Comparison of ENCODE assay signal across 15 mouse cellular contexts in genomic region chr17:80096720-80097114, GRCm38 (mm10). TPM values are rescaled to one million over a fixed set of nuclear protein-coding genes. Genes with fewer than 3 reads are reported as not detected.
DNase-seq lines count a peak whose midpoint lies in the region; ATAC-seq and TF ChIP-seq lines count a peak whose summit lies in the region.
"Had no signal": no experiment of that assay in that cellular context is flagged by ENCODE, and none has a peak within 500 bp of the region (broad histone marks: within the 10 kb centered on the region; RNA-seq: fewer than 3 reads in every experiment).

No protein-coding gene starts in this region.

- H3K4me1 ChIP-seq in hindbrain, embryonic 10.5 days (replicated peaks): peaks cover 19% of the 10 kb centered on the region
- peaks cover 19% of the 10 kb centered on the region for H3K4me1 ChIP-seq in hindbrain, embryonic 13.5 days (replicated peaks)
- H3K4me1 ChIP-seq in kidney, postnatal 0 days (replicated peaks; ENCODE audit: insufficient read depth, low read length): 0 out of 2 replicates have a peak, but pooled peaks cover 5% of the 10 kb centered on the region
- H3K4me1 ChIP-seq in lung, embryonic 15.5 days: 0 out of 2 replicates have a peak, but pooled peaks cover 9% of the 10 kb centered on the region
- no peaks in the 10 kb centered on the region for H3K4me1 ChIP-seq in lung, adult 2 months (ENCODE audit: control insufficient read depth, insufficient read depth, low read length)
- peaks cover 15% of the 10 kb centered on the region for H3K4me1 ChIP-seq in testis, adult 2 months (ENCODE audit: control insufficient read depth, insufficient read depth, low read length)

- H3K27me3 ChIP-seq in hindbrain, embryonic 10.5 days (ENCODE audit: insufficient read depth, poor library complexity, severe bottlenecking): peaks cover 3% of the 10 kb centered on the region
- H3K27me3 ChIP-seq in hindbrain, embryonic 13.5 days: no peaks in the 10 kb centered on the region
- no peaks in the 10 kb centered on the region for H3K27me3 ChIP-seq in kidney, postnatal 0 days (ENCODE audit: insufficient read depth, low read length)
- H3K27me3 ChIP-seq in lung, embryonic 15.5 days: no peaks in the 10 kb centered on the region
- H3K27me3 ChIP-seq in testis, adult 2 months (ENCODE audit: control insufficient read depth, insufficient read depth, low read length): no peaks in the 10 kb centered on the region
- H3K27me3 ChIP-seq: forebrain, embryonic 13.5 days; hindbrain, embryonic 12.5 days; neural tube, embryonic 12.5 days had no signal

- H3K9me3 ChIP-seq in hindbrain, embryonic 10.5 days: no peaks in the 10 kb centered on the region
- no peaks in the 10 kb centered on the region for H3K9me3 ChIP-seq in hindbrain, embryonic 13.5 days
- H3K9me3 ChIP-seq in kidney, postnatal 0 days (replicated peaks; ENCODE audit: low read length): no peaks in the 10 kb centered on the region
- no peaks in the 10 kb centered on the region for H3K9me3 ChIP-seq in lung, embryonic 15.5 days
- H3K9me3 ChIP-seq: forebrain, embryonic 13.5 days; hindbrain, embryonic 12.5 days; liver, embryonic 13.5 days; midbrain, embryonic 10.5 days; neural tube, embryonic 12.5 days had no signal

- WGBS in hindbrain, embryonic 10.5 days: 89% methylated on average over 8 of the region's 8 CpGs
- 85% methylated on average over 8 of the region's 8 CpGs for WGBS in hindbrain, embryonic 13.5 days
- WGBS in kidney, postnatal 0 days: 71% methylated on average over 8 of the region's 8 CpGs
- WGBS in lung, embryonic 15.5 days: 73% methylated on average over 8 of the region's 8 CpGs
- WGBS in lung, adult 2 months: 80% methylated on average over 8 of the region's 8 CpGs

- H3K4me3 ChIP-seq in hindbrain, embryonic 10.5 days: no peak overlapping the region
- H3K4me3 ChIP-seq in hindbrain, embryonic 13.5 days: no peak overlapping the region
- no peak overlapping the region for H3K4me3 ChIP-seq in kidney, postnatal 0 days (replicated peaks; ENCODE audit: low read depth, low read length)
- H3K4me3 ChIP-seq in lung, embryonic 15.5 days: peak overlapping the region; percentile 20; the same call in 1 of the 2 replicates
- no peak overlapping the region for H3K4me3 ChIP-seq in lung, adult 2 months (replicated peaks; ENCODE audit: extremely low read depth, low read depth, low read length)
- H3K4me3 ChIP-seq in testis, adult 2 months (ENCODE audit: control insufficient read depth, low read depth, low read length): peak overlapping the region; percentile 97
- H3K4me3 ChIP-seq: hindbrain, embryonic 12.5 days; liver, embryonic 13.5 days; myocyte; neural tube, embryonic 12.5 days had no signal

- no peak overlapping the region for H3K4me2 ChIP-seq in hindbrain, embryonic 13.5 days
- H3K4me2 ChIP-seq in kidney, postnatal 0 days (ENCODE audit: low read length): 0 out of 2 replicates have a peak overlapping the region, but pooled peaks have one; percentile 51
- H3K4me2 ChIP-seq in lung, embryonic 15.5 days: no peak overlapping the region

- peak; percentile 3 for DNase-seq in hindbrain, embryonic 10.5 days (ENCODE audit: low spot score)
- DNase-seq in kidney, postnatal 0 days (ENCODE audit: low spot score): no peak
- no peak for DNase-seq in kidney, adult 11 months
- no peak for DNase-seq in lung, adult 2 months
- no peak for DNase-seq in testis, postnatal 10 days (ENCODE audit: low spot score)
- DNase-seq: liver, embryonic 13.5 days; spleen, adult 18-20 months had no signal

- no peak for TF ChIP-seq POLR2A in lung, adult 2 months (IDR thresholded peaks at IDR 0.05; ENCODE audit: borderline replicate concordance, extremely low read depth, low read depth, low read length)
- TF ChIP-seq POLR2A in testis, adult 2 months (IDR thresholded peaks at IDR 0.05; ENCODE audit: control insufficient read depth, low read depth, low read length): no peak

- no peak for TF ChIP-seq CTCF in kidney, postnatal 0 days (IDR thresholded peaks at IDR 0.05; ENCODE audit: low read depth)
- TF ChIP-seq CTCF in lung, adult 2 months (IDR thresholded peaks at IDR 0.05; ENCODE audit: insufficient read depth, low read length): no peak
- no peak for TF ChIP-seq CTCF in testis, adult 2 months (IDR thresholded peaks at IDR 0.05; ENCODE audit: control insufficient read depth, insufficient read depth, insufficient replicate concordance, low read depth, low read length)

- H3K36me3 ChIP-seq in hindbrain, embryonic 10.5 days: no peaks in the 10 kb centered on the region
- H3K36me3 ChIP-seq in hindbrain, embryonic 13.5 days: no peaks in the 10 kb centered on the region
- H3K36me3 ChIP-seq in kidney, postnatal 0 days (ENCODE audit: insufficient read depth, low read length): no peaks in the 10 kb centered on the region
- no peaks in the 10 kb centered on the region for H3K36me3 ChIP-seq in lung, embryonic 15.5 days
- H3K36me3 ChIP-seq in testis, adult 2 months (ENCODE audit: control insufficient read depth, insufficient read depth, low read length): no peaks in the 10 kb centered on the region
- H3K36me3 ChIP-seq: hindbrain, embryonic 12.5 days; liver, embryonic 13.5 days; midbrain, embryonic 10.5 days; neural tube, embryonic 12.5 days had no signal

- no peak for ATAC-seq in hindbrain, embryonic 13.5 days (ENCODE audit: low FRiP score)
- ATAC-seq in kidney, postnatal 0 days (replicated peaks; ENCODE audit: low FRiP score, low read depth): no peak
- ATAC-seq in lung, embryonic 15.5 days (ENCODE audit: borderline replicate concordance, extremely low read depth, low FRiP score, low TSS enrichment): no peak

- H3K9ac ChIP-seq in hindbrain, embryonic 13.5 days: no peak overlapping the region
- H3K9ac ChIP-seq in kidney, postnatal 0 days (ENCODE audit: low read depth, low read length): no peak overlapping the region
- no peak overlapping the region for H3K9ac ChIP-seq in lung, embryonic 15.5 days
- H3K9ac ChIP-seq: hindbrain, embryonic 12.5 days; liver, embryonic 13.5 days had no signal

- no peak overlapping the region for H3K27ac ChIP-seq in hindbrain, embryonic 10.5 days
- H3K27ac ChIP-seq in hindbrain, embryonic 13.5 days: no peak overlapping the region
- peak overlapping the region; percentile 83 for H3K27ac ChIP-seq in kidney, postnatal 0 days
- H3K27ac ChIP-seq in lung, embryonic 15.5 days: no peak overlapping the region
- peak overlapping the region; percentile 100 for H3K27ac ChIP-seq in testis, adult 2 months (ENCODE audit: control insufficient read depth, insufficient read depth, low read depth, low read length)
- H3K27ac ChIP-seq: forebrain, embryonic 13.5 days; hindbrain, embryonic 12.5 days; liver, embryonic 13.5 days; neural tube, embryonic 12.5 days had no signal

RNA-seq across cellular contexts. Expression of gene Galm, which starts 30.6 kb away (rescaled TPM):
- polyA plus RNA-seq in hindbrain, embryonic 10.5 days (2016; fragmentation: Nextera tagmentation; extraction: Ambion mirVana): 8.4 and 10.2 TPM in 2 replicates
- 2.0 and 2.4 TPM in 2 replicates for polyA plus RNA-seq in hindbrain, embryonic 13.5 days (2015; fragmentation: Nextera tagmentation; extraction: Ambion mirVana)
- polyA plus RNA-seq in kidney, postnatal 0 days (2015; fragmentation: Nextera tagmentation; extraction: Ambion mirVana): 25.4 and 29.7 TPM in 2 replicates
- polyA plus RNA-seq in lung, embryonic 15.5 days (2015; fragmentation: Nextera tagmentation; extraction: Ambion mirVana): 17.7 and 19.4 TPM in 2 replicates
- polyA plus RNA-seq in lung, adult 2 months (2012; rRNA removed): 3.8 and 7.6 TPM in 2 replicates
- 19.5 and 27.5 TPM in 2 replicates for polyA plus RNA-seq in testis, adult 2 months (2012; rRNA removed)

RNA-seq across cellular contexts. Expression of gene Hnrnpll, which starts 34.6 kb away (rescaled TPM):
- 85.6 and 92.4 TPM in 2 replicates for polyA plus RNA-seq in hindbrain, embryonic 10.5 days (2016; fragmentation: Nextera tagmentation; extraction: Ambion mirVana)
- polyA plus RNA-seq in hindbrain, embryonic 13.5 days (2015; fragmentation: Nextera tagmentation; extraction: Ambion mirVana): 60.4 and 64.1 TPM in 2 replicates
- 42.2 and 48.0 TPM in 2 replicates for polyA plus RNA-seq in kidney, postnatal 0 days (2015; fragmentation: Nextera tagmentation; extraction: Ambion mirVana)
- 78.6 and 80.0 TPM in 2 replicates for polyA plus RNA-seq in lung, embryonic 15.5 days (2015; fragmentation: Nextera tagmentation; extraction: Ambion mirVana)
- polyA plus RNA-seq in lung, adult 2 months (2012; rRNA removed): 18.2 and 18.5 TPM in 2 replicates
- polyA plus RNA-seq in testis, adult 2 months (2012; rRNA removed): 44.0 and 52.0 TPM in 2 replicates

Comparison
In these comparisons a context has a peak if more than half of its experiments do, and no peak if none do; other contexts are left out.
1. H3K4me3 ChIP-seq: peak in lung, embryonic 15.5 days (single experiment) and testis, adult 2 months (single experiment); none in hindbrain, embryonic 10.5 days (single experiment), hindbrain, embryonic 13.5 days (single experiment), kidney, postnatal 0 days (single experiment) and lung, adult 2 months (single experiment).
2. H3K27ac ChIP-seq: peak in kidney, postnatal 0 days (single experiment) and testis, adult 2 months (single experiment); none in hindbrain, embryonic 10.5 days (single experiment), hindbrain, embryonic 13.5 days (single experiment) and lung, embryonic 15.5 days (single experiment).